Mouse (Mus musculus) Patski (cell line): Measurements from ENCODE around the gene Kif26a. TPM values are rescaled to one million over a fixed set of nuclear protein-coding genes. Genes with fewer than 3 reads are reported as not detected.

Source experiments
- ATAC-seq: fragments of 100-300 bp; one replicate; pipeline ENCODE4 v1.8.0; 2021
- CTCF ChIA-PET: fragments of 350-600 bp; sonication (Branson Sonifier 250); formaldehyde crosslinking; loops from one replicate; lab custom pipeline; 2022; ENCODE audit warnings: inconsistent platforms; lab: Charles Lee
- POLR2A ChIA-PET: fragments of 350-600 bp; sonication (Branson Sonifier 250); formaldehyde crosslinking; loops from one replicate; lab custom pipeline; 2022; ENCODE audit warnings: antibody characterized with exemption, inconsistent platforms; lab: Charles Lee
- DNase-seq: peaks from one replicate; pipeline ENCODE4 v3.0.0-alpha.2; 2011; ENCODE audit warnings: low read depth, low spot score
- H3K27me3 ChIP-seq: fragments of 371-371 bp; one replicate; pipeline ENCODE4 v1.5.1; 2021
- CTCF ChIP-seq: fragments of 100-300 bp; IDR thresholded peaks from one replicate; pipeline ENCODE4 v1.5.1; 2021
- in situ Hi-C: fragments of 300-500 bp; cut with MboI; formaldehyde crosslinking; loops from 3 replicates; pipeline ENCODE4 v1.11.1; 2018; ENCODE audit warnings: low pct_unique_long_range_greater_than_20kb, mixed read lengths
- polyA plus RNA-seq: library from polyadenylated mRNA; unstranded; gene quantifications from one replicate; pipeline ENCODE4 v1.2.3, GENCODE M21; 2021

The Kif26a gene
- 13.5 TPM for polyA plus RNA-seq

DNA sequence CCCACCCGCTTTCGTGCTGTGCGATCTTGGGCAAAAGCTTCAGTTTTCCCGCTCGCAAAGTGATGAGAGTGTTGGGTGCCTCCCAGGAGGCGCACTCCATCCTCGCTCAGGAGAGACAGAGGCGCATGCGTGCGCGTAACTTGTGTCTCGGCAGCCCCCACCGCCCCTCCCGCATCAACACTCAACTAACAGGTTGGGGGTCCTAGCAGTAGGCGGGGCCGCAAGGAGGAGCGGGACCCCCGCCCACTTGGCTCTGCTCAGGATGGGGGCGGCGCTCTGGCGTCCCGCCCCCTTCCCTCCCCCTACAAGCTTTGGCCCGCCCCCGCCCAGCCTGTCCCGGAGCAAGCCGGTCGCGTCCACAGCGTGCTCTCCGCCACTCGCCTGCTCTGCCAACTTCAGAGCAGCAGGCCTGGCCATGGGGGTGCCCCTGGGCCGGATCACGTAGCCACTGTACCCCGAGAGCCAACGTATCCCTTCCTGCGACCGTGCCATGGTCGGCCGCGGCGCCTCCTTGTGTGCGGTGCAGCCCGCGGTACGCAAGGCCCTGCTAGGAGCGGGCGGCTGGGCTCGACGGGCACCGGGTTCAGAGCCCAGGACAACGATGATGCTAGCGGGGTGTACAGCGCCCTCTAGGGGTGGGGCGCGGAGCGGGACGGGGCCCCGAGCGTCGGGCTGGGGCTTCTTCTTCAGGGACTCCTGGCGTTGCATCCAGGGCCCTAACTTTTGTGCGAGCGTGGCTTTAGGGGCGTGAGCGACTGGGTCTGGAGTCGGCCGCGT lies at the start of gene Kif26a:
Gene Kif26a (plus strand): TSS at position 334 of the 777 bp plus-strand sequence.
- TF ChIP-seq CTCF, result no peak
- ChIA-PET CTCF (interaction anchor here (0.8 to 1.8 kb wide), 6 partner anchors 114 to 406 kb away, joined by 3 to 11 read pairs (median 4); no protein-coding TSS in a partner anchor), POLR2A (interaction anchor here (0.6 to 0.7 kb wide), 2 partner anchors 331 to 406 kb away, joined by 3 read pairs; no protein-coding TSS in a partner anchor)
- in situ Hi-C loops, result loop anchor here (5.0 kb wide), 2 partner anchors 106 to 391 kb away; no protein-coding TSS in a partner anchor
- ATAC-seq (peak; percentile 53), DNase-seq (no peak)
- H3K27me3 ChIP-seq, result peaks cover 15% of the 10 kb centered on the region

DNA sequence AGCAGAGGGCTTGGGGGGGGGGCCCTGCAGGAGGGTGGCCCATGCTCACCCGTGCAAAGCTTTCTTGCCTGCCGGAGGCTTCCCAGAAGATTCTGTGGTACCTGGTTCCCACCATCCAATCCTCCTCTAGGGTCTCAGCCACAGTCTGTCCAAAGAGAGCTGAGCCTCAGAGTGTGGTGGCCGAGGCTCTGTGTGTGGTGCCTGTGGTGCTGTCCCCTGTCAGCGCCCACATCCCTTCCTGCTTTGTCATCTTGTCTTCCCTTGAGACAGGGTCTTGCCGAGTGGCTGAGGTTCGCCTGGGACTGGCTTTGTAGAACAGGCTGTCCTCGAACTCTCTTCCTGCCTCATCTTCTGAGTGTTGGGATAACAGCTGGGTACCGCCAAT lies 49.3 kb upstream of the Kif26a start:
- DNase-seq (no peak), ATAC-seq (peak; percentile 22)
- in situ Hi-C loops, result no loop called here
- no peak for TF ChIP-seq CTCF
- CTCF ChIA-PET, result interaction anchor here (1.0 kb wide), 1 partner anchor 57 kb away, joined by 3 read pairs; no protein-coding TSS in a partner anchor
- peaks cover 7% of the 10 kb centered on the region for H3K27me3 ChIP-seq
- POLR2A ChIA-PET, result interaction anchor here (1.0 kb wide), 1 partner anchor 9 kb away, joined by 4 read pairs; no protein-coding TSS in a partner anchor

DNA sequence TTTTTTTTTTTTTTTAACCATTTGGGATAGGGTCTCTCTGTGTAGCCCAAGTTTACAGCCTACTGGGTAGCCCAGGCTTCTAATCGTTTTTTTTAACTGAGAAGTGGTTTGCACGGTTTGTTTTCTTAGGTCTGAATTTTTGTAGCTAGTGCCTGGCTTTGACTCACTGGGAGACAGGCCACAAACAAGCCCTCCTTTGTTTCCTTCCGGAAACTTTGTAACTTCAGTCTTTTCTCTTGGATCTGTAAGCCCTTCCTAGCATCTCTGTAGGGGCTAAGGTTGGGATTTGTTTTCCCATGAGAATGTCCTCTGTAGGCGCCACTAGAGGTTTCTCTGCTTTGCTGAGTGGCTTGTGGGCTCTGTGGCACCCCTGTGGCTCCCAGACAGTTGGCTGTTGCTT lies 45.9 kb upstream of the Kif26a start:
- POLR2A ChIA-PET, result no interaction called here
- no peak for DNase-seq
- in situ Hi-C loops, result no loop called here
- CTCF ChIA-PET, result no interaction called here
- no peak for TF ChIP-seq CTCF
- ATAC-seq, result no peak
- peaks cover 7% of the 10 kb centered on the region for H3K27me3 ChIP-seq

DNA sequence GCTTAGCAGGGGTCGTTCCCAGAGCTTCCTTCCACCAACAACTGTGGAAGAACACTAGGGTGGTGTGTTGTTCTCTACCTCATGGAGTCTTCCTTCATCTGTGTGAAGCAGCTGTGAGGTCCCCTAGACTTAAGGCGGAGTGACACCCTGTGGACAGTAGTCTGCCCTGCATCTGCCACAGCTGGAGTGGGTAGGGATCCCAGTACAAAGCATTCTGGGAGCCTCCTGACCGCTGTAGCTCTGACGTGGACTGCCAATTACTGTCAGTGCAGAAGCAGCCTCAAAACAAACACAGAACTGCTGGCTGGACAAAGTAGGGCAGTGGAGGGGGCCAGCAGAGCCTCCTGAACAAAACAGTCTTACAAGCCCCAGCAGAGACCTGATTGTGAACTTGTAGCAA lies 45.0 kb upstream of the Kif26a start:
- peaks cover 10% of the 10 kb centered on the region for H3K27me3 ChIP-seq
- DNase-seq, result no peak
- TF ChIP-seq CTCF, result no peak
- no peak for ATAC-seq
- ChIA-PET CTCF (interaction anchor here (1.0 kb wide), 1 partner anchor 36 kb away, joined by 3 read pairs; no protein-coding TSS in a partner anchor), POLR2A (interaction anchor here (0.5 kb wide), 1 partner anchor 288 kb away, joined by 6 read pairs; no protein-coding TSS in a partner anchor)
- in situ Hi-C loops, result no loop called here

DNA sequence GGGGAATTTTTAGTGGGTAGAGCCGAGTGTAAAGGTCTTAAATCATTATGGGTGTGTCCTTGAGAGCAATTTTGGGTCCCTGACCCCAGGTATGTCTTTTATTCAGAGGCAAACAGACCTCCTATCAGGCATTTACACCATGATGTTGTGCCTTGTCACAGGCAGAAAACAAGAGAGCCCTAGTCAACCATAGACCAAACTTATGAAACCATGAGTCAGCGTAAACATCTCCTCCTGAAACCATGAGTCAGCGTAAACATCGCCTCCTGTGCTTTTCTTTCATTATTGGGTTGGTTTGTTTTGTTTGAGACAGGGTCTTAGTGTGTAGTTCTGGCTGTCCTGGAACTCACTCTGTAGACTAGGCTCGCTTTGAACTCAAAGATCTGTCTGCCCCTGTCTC lies 42.8 kb upstream of the Kif26a start:
- DNase-seq (no peak), ATAC-seq (no peak)
- in situ Hi-C loops, result no loop called here
- CTCF ChIA-PET, result no interaction called here
- H3K27me3 ChIP-seq, result peaks cover 14% of the 10 kb centered on the region
- POLR2A ChIA-PET, result no interaction called here
- no peak for TF ChIP-seq CTCF

DNA sequence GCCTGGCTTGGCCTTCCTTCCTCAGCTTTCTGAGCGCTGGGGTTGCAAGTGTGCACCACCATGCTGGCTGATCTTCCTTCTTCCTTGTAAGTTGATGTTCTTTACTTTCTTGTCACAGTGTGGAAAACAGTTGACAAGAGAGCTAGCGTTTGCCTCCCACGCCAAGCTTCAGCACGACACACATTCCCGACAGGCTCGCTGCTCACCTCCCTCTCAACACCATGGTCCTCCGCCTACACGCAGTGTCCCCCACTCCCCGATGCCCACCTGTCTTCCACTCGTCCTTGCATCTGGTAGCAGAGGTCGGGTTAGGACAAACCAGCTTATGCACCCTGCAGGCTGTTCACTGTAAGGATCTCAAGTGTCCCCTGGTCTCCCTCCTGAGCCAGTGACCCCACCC lies 41.1 kb upstream of the Kif26a start:
- no peak for TF ChIP-seq CTCF
- CTCF ChIA-PET, result interaction anchor here (1.4 to 1.8 kb wide), 2 partner anchors 9 to 27 kb away, joined by 3 to 7 read pairs; no protein-coding TSS in a partner anchor
- peaks cover 18% of the 10 kb centered on the region for H3K27me3 ChIP-seq
- in situ Hi-C loops, result no loop called here
- DNase-seq, result no peak
- POLR2A ChIA-PET, result no interaction called here
- ATAC-seq, result no peak

- CTCF ChIA-PET, result no interaction called here
- DNase-seq, result no peak
- in situ Hi-C loops, result no loop called here
- H3K27me3 ChIP-seq, result peaks cover 12% of the 10 kb centered on the region
- ATAC-seq, result no peak
- no peak for TF ChIP-seq CTCF
- POLR2A ChIA-PET, result interaction anchor here (0.9 kb wide), 1 partner anchor 30 kb away, joined by 3 read pairs; no protein-coding TSS in a partner anchor
Measured at GRCm38 (mm10) chr12:112106541-112106971, 39.5 kb upstream of the Kif26a start, which contains the start of gene Aspg. Aspg (plus strand) TSS chr12:112106679.

GRCm38 (mm10) chr12:112107685-112108084 lies 38.3 kb upstream of the Kif26a start:
- ATAC-seq (no peak), DNase-seq (no peak)
- ChIA-PET CTCF (no interaction called here), POLR2A (interaction anchor here (0.9 kb wide), 1 partner anchor 31 kb away, joined by 3 read pairs; no protein-coding TSS in a partner anchor)
- H3K27me3 ChIP-seq, result peaks cover 11% of the 10 kb centered on the region
- no peak for TF ChIP-seq CTCF
- in situ Hi-C loops, result no loop called here

- POLR2A ChIA-PET, result interaction anchor here (0.5 kb wide), 1 partner anchor 126 kb away, joined by 3 read pairs; no protein-coding TSS in a partner anchor
- no peak for ATAC-seq
- in situ Hi-C loops, result no loop called here
- CTCF ChIA-PET, result no interaction called here
- TF ChIP-seq CTCF, result no peak
- DNase-seq, result no peak
- H3K27me3 ChIP-seq, result peaks cover 11% of the 10 kb centered on the region
Measured at GRCm38 (mm10) chr12:112108696-112109445, 37.1 kb upstream of the Kif26a start.

DNA sequence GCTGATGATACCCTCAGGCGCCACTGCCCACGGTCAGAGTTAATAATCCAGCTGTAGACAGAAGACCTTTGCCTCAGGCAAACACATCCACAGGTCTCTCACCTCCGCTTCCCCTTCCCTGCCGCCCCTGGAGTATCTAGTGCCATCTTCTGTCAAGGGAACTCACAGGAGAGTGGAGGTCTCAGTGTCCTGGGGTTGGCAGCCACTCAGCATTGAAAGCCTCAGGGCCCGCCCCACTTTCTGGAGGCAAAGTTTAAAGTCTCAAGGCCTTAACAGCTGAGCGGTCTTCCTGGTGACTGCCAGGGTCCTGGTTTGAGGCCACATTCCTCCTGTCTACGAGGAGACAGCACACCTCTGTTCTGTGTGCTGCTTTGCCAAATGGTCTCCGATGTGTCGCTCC lies 36.3 kb upstream of the Kif26a start:
- ChIA-PET CTCF (no interaction called here), POLR2A (no interaction called here)
- ATAC-seq (no peak), DNase-seq (no peak)
- peaks cover 11% of the 10 kb centered on the region for H3K27me3 ChIP-seq
- in situ Hi-C loops, result no loop called here
- TF ChIP-seq CTCF, result no peak
